Mouse (Mus musculus) v-Abl transformed pro-B cells (cell line): ENCODE results near the gene Gm43191.
"Not testable (repeated sequence)": the region's sequence is repeated elsewhere in the genome, so short reads cannot be mapped to it uniquely, and the experiment has no call there.

Experiments used
- in situ Hi-C, 2 experiments: fragments of 400-800 bp; cut with MboI; formaldehyde crosslinking; loops; one replicate each; pipeline ENCODE4 v1.15.1; 2025; ENCODE audit not compliant: unreplicated experiment in 2 of 2

Gm43191 gene

DNA sequence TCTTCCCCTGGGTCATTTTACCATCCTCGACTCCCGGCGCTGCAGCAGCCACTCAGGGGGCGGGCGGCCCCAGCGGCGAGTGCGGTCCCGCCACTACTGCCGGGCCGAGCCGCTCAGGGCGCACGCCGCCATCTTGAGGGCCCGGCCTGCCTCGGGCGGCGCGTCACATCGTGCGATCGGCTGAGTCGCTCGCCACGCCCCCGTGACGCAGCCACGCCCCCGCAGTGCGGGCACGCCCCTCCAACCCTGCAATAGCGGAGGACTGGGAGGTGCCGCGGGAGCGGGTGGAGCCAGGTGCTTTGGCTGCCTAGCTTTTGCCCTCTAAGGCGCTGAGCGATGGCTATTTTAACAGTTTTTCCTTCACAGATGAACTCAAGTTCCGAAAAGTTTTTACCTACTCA is 18.6 kb downstream of the Gm43191 start, which contains the start of gene Mfsd14a:
Gene Mfsd14a (minus strand): TSS at position 215 of the 401 bp plus-strand sequence.
- in situ Hi-C loops, result loop anchor here in 1 of 2 experiments (5.0 kb wide), 1 partner anchor 65 kb away; no protein-coding TSS in a partner anchor

DNA sequence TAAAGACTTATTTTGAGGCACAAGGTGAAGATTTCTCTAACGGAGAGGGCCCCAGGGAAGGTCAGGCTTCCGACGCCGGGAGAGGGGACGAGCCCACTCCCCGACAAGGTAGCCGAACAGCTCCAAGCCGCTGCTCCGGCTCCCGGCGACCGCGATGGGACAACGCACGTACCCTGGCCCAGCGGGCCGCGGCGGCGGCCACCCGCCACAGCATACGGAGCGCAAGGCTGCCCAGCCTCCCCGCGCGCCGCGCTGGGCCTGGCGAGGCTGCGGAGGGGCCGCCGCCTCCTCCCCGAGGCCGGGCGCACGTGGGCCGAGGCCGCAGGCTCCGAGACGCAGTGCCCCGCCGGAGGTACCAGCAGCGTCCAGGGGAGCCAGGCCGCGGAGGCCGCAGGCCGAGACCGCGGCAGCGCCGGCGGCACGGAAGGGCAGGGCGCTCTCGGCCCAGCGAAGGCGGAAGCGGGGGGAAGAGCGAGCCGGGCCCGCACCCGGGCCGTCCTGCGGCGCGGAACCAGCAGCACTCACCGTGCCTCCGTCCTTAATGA is 19.1 kb downstream of the Gm43191 start:
- in situ Hi-C loops, result loop anchor here in 1 of 2 experiments (5.0 kb wide), 1 partner anchor 65 kb away; no protein-coding TSS in a partner anchor

DNA sequence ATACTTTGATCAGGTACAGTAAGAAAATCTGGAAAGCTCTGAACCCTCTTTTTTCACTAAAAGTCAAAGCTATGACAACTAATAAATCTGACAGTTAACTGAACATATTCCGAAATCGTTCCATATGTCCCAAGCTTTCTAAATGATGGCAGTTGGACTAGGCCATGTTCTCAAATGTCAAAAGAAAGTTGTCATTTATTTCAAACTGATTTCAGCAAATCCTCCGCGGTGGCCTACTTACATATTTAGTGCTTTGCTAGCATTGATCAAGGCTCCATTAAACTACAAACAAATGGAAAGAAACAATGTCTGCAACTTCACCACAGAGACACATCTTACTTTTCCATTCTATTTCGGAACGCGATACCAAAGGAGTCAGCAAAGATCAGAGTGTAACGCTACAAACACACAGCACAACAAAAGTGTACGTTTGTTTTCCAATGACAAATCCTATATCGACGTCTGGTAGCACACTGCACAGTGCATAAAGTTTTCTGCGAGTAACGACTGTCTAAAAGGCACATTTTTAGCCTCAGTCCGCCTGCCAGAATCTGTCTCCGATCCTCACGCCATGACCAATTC is 19.7 kb downstream of the Gm43191 start:
- in situ Hi-C loops, result loop anchor here in 1 of 2 experiments (5.0 kb wide), 1 partner anchor 64 kb away; no protein-coding TSS in a partner anchor

DNA sequence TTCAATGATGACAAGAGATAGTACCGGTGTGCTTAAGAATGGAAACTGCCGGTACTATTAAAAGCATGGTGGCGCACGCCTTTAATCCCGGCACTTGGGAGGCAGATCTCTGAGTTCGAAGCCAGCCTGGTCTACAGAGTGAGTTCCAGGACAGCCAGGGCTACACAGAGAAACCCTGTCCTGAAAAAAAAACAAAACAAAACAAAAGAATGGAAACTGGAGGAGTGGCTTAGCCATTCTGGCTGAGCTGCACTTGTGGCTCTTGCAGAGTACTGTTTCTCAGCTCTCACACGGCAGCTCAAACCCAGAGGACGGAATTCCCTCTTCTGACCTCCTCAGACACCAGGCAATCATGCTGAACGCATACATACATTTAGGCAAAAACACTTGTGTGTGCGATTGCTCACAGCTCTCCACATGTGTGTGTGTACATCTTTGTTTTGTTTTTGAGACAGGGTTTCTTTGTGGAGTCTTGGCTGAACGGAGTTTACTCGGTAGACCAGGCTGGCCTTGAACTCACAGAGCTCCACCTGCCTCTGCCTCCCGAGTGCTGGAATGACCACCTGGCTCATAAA is 21.1 kb downstream of the Gm43191 start:
- in situ Hi-C loops, result loop anchor here in 1 of 2 experiments (5.0 kb wide), 1 partner anchor 63 kb away; no protein-coding TSS in a partner anchor

DNA sequence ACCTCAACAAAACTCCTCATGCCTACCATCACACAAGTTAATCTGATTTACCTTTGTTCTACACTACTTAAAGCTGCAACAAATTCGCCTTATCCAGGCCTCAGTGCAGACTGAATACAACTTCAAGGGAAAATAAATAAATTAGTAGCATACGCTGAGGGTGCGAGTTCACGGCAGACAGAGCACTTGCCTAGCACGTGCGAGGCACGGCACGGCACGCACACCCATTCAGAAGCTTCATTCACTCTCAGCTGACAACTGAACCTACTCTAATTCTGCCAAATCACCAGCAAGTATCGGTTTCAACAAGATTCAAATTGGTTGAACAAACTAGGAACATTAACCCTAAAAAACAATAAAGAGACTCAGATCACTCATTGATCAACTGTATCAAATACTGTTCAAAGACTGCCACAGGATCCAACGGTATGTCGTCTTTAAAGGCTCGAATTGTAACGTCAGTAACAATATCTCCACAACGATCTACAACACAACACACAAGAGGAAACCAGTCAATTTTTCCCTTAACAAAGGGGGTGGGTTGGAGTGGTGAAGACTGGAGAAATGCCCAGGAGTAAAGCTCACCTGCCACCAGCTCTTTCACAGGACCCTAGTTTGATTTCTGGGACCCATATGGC is 22.0 kb downstream of the Gm43191 start:
- in situ Hi-C loops, result no loop called here

DNA sequence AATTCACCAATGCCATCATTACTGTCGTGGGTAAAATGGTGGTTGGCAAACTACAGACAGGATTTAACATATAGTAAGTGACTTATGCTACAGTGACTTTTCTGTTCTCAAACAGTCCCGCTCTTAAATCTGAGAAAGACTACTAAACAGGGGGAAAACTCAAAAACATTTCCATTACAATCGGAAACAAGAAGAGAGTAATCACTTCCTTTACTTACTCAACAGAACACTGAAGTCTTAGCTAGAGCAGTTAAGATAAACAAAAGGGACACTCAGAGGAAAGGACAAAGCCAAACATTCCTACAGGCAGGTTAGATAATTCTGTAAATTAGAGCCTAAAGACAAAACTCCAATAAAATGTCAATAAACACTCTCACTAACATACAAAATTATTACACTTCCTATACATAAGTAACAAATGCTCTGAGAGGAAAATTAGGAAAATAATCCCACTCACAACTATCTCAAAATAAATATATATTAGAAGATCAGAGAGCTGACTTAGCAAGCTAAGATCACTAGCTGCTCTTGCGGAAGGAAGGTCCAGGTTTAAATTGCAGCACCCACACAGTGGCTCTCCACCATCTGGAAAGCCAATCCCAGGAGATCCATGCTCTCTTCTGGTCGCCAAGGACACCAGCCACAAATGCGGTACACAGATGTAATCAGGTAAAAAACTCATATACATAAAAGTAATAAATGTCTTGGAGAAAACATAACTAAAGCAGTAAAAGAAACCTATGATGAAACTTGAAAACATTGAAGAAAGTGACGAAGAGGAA is 24.7 kb downstream of the Gm43191 start:
- in situ Hi-C loops, result no loop called here

DNA sequence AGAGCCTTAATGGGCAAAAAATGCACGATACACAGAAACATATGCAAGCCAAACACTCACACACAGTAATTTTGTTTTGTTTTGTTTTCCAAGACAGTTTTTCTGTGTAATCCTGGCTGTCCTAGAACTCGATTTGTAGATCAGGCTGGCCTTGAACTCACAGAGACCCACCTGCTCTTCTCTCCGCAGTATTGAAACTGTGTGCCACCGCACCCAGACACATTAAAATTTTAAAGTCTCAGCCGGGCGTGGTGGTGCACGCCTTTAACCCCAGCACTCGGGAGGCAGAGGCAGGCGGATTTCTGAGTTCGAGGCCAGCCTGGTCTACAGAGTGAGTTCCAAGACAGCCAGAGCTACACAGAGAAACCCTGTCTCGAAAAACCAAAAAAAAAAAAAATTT is 27.0 kb downstream of the Gm43191 start:
- in situ Hi-C loops, result not testable (repeated sequence)

DNA sequence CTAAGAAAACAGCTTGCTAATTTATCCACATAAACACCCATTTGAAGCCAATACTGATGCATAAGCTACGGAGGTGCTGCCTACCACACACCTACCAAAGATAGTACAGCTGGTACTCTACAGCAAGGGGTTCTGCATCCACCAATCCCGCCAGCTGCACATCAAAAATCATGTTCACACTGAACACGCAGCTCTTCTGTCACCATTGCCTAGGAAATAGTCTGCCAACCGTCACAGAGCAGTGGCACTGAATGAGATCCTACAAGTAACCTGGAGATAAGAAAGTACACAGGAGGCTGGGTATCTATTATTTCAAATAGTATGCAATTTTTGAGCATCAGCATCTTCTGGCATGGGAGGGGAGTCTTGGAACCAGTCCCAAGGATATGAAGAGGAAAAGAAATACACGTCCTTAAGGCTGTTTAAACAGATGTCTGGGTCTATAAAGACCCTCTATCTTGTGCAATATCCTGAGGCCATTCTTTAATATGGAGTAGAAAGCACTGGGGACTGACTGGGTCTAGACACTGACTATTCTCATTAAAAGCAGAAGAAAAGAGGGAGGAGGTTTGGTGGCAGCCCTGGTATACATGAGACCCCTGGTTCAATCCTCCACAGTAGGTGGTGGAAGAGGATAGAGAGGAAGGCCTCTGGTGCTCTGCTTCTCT is 27.6 kb downstream of the Gm43191 start:
- in situ Hi-C loops, result no loop called here

DNA sequence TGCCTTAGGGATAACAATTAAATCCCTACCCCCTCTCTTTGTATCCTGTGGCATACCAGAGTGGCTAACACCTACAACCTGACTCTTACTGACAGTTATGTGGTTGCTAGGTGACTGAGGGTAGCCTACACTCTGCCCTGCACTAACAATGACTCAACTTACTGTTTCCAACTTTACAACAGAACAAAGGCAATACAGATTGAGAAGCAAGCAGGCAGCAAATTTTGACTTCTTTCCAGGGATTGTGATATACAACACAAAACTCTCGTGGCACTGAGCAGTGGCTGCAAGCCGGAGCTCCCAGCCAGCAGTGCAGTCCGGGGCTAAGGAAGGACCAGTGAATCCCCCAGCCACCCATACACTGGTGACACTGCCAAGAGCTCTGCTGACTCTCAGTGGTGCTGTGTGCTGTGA is 29.0 kb downstream of the Gm43191 start:
- in situ Hi-C loops, result no loop called here

DNA sequence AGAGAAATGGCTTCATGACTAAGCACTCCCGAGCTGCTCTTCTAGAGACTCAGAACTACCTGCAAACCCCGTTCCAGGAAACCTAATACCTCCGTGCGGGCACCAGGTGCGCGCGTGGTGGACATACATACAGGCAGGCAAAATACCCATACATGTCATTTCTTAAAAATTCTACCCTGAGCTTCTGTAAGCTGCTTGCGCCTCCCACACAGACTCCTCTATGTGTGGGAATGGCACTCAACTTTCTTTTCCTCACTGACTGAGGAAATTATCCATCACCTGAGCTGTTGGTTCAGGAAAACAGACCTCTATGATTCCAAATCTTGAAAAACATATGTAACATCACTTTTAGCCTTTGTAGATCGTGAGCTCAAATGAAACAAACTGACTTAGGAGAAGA is 30.4 kb downstream of the Gm43191 start:
- in situ Hi-C loops, result no loop called here

DNA sequence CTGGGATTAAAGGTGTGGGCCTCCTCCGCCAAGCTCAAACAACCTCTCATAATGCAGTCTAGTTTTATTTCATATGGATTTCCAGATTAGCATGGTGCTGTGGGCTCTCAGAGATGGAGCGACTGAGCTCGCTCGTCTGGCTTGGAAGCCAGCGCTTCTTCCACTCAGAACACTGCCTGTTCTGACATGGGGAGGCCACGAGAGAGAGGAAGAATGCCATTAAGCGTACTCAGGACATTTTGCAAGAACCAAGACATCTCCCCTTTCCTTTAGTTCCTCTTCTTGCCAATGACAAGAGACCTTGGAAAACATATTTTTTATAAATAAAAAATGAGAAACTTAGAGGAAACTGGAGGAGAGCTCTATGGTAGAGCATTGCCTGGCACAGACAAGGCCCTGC is 32.3 kb downstream of the Gm43191 start:
- in situ Hi-C loops, result no loop called here

DNA sequence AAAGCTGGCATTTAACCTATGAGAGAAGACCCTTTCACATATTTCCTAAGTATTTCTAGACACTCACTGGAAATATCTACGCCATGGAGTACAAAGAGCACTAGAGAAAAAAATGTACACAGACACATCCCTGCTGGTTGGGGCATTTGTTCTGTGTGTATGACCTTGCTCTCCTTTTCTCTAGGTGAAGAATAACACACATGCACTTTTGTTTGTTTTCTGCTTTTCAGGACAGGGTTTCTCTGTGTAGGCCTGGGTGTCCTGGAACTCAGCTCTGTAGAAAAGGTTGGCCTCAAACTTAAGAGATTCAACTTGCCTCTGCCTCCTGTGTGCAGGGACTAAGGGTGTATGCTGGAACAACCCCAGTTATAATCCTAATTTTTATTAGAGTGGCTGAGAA is 34.7 kb downstream of the Gm43191 start:
- in situ Hi-C loops, result no loop called here

DNA sequence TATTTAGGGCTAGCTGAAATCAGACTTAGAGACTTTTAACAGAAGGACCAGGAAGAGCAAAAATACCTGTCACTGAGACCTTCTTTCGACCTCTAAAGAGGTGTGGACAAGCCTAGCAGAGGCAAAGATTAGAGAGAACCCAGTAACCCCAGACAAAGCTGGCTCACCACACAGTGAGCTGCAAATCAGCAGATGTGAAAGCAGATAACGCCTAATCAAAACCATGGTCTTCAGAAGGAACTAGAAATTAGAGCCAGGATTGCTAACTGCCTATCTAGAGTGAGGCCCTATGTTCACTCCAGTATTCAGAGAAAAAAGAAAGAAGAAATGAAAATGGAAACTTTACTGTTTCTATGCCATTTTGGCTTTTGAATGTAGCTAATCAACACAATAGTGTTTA is 38.7 kb downstream of the Gm43191 start:
- in situ Hi-C loops, result no loop called here

DNA sequence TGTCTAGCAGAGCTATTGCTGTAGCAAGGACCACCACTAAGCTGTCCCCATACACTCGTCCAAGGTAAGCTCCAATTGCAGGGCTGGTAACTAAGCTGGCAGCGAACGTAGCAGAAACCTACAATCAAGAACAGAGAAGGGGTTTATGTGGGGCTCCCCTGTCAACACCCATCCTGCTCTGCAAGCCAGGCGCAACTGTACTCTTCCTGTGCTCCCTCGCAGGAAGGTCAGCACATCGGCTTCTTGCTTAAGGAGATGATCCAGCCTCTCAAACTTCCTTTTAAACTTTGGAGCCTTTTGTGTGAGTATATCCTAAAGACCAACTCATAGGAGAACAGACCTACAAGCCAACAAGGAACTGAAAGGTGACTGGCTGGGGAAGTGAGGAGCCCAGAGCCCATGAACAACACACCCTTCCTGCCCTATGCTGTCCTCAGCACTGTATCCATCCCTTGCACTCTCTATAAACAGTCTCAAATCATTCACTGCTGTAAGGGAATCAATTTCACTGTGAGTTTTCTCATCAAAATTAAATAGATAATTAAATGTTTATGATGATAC is 39.2 kb downstream of the Gm43191 start:
- in situ Hi-C loops, result no loop called here

DNA sequence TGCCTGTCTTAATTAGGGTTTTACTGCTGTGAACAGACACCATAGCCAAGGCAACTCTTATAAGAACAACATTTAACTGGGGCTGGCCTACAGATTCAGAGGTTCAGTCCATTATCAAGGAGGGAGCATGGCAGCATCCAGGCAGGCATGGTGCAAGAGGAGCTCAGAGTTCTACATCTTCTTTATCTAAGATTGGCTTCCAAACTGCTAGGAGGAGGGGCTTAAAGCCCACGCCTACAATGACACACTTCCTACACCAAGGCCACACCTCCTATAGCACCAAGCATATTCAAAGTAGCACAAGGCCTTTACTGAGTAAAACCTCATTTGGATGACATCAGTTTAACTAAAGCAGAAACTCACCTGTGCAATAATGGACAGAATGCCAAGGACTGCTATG is 41.0 kb downstream of the Gm43191 start:
- in situ Hi-C loops, result no loop called here

DNA sequence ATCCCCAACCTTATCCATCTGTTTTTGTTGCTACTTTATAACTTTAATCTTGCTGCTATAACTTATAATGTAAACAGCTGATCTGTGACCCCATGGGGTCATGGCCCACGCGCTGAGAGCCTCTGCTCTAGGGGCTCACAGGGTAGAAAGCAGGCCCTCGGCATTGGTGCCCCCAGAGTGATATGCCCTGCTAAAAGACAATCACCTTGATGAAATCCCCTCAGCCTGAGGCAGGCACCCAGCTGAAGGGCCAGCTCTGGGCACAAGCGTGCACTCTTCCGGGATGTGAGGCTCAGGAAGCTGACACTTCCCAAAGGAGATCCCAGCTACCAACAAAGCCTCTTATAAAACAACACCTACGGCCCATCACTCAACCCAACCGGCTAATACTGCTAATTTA is 42.5 kb downstream of the Gm43191 start:
- in situ Hi-C loops, result no loop called here

DNA sequence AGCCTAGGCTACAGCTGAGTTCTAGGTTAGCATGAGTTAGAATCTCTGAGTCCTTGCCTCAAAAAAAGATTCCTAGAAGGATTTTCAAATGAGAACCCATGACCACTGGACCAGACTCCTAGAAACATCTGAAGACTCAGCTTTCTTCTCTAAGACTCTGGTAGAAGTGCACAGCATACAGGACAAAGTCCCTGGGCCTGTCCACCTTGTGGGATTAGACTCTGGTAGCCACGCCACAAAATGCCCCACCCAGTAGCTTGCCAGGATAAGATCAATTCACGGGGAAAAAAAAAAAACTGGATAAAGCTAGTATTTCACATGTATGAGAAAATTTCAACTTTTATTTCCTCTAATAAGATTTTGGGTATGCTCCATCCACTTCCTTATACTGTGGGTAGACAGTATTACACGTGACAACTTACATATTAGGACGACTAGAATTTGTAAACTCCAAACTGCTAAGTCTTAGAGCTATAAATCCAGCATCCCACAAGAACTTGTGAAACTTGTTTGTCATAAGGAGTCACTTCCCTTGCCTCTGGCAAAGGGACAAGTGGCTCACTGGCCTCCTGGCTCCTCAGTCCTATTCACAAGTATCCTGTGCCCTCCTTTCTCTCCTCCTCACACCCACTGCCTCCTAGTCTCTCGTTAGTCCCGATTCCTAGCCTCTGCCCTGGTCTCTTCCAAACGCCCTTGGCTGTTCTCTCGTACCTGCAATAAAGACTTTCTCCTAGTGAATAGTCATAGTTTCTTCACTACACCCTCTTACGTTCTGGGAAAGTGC is 43.2 kb downstream of the Gm43191 start:
- in situ Hi-C loops, result no loop called here

DNA sequence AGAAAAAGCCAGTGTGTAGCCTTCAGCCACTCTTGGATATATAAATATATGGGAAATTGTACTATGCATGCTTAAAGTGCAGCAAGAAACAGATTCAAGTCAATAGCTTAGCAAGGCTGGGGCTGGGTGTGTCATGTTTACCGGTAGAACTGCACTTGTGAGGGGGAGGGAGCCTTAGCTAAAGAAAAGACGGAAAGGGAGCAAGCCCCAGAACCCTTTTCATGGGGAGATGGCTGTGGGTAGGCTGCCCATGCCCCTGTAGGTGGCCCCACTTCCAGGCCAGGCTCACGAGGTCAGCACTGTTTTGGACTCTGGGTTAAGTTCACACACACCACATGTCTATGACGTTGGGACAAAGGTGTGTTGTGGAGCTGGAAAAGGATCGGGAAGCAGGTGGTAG is 45.3 kb downstream of the Gm43191 start:
- in situ Hi-C loops, result no loop called here

DNA sequence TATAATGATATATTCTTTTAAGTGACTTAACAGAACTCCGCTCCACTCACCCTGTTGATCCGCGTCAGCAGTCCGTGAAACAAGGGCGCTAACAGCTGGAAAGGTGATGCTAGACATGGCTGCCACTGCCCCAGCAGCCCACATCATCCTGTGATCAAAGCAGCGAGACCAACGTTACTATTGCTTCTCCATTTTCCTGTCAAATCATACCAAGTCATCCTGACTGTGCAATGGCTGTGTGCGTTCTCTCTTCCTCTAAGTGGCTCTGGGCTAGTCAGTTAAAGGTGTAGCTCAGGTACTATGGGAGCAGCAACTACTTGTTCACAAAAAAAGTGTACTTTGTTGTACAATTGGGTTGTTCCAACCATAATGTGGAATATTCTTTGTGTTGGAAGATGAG is 46.2 kb downstream of the Gm43191 start:
- in situ Hi-C loops, result no loop called here
